Mouse (Mus musculus): Measurements from ENCODE around the gene Chil1. TPM values are rescaled to one million over a fixed set of nuclear protein-coding genes. Genes with fewer than 3 reads are reported as not detected.

Chil1 gene
- 1.9 and 2.5 TPM in 2 replicates for polyA plus RNA-seq (2016; fragmentation: Nextera tagmentation; extraction: Ambion mirVana)

DNA sequence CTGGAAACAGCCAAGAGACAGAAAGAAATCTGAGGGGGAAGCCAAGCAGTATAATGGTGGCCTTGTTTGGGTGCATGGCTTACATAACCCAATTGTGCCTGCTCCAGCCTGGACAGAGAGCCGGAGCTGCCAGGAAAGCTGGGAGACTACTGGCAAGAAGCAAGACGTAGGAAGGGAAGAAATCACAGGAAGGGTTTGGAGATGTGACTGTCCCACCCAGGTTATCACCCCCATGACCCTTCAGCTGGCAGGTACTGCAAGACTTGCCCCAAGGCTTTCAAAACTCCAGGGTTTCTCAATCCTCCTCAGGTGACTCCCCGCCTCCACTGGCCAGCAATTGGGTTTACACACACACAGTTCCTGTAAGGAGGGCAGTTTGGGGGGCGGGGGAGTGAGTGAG is at the start of gene Chil1:
Chil1 (plus strand) TSS at position 152 of the 400 bp plus-strand sequence.
- Histone ChIP-seq H3K4me3 (replicated peaks) (no peak within 1 kb of the TSS), H3K4me1 (peaks cover 4% of the 10 kb centered on the region; the same call in 1 of the 2 replicates), H3K36me3 (replicated peaks) (no peaks in the 10 kb centered on the region), H3K9ac (no peak within 1 kb of the TSS), H3K27ac (no peak within 1 kb of the TSS), H3K9me3 (no peaks in the 10 kb centered on the region), H3K27me3 (peaks cover 16% of the 10 kb centered on the region; the same call in 1 of the 2 replicates), H3K4me2 (no peak within 1 kb of the TSS)
- no peak for ATAC-seq (ENCODE audit: low FRiP score)
- WGBS = 43% methylated on average over 4 of the region's 4 CpGs

DNA sequence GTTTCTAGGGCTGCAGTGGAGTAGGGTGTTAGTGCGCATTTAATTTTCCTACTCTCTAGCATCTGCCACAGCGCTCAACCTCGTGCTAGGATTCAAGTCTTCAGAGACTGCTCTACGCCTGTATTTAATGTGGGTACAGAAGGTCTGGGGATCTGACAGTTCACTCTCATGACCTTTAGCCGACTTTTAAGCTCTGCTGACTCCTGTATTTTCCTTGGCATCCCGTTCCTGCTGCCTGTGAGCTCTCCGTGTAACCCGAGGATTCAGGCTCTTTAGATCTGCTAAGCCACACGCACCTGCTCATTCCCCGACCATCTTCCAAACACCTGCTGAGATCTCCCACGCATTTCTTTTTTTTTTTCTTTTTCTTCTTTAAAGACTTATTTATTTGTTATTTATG is 48.7 kb upstream of the Chil1 start:
- 70% methylated on average over 11 of the region's 11 CpGs for WGBS
- Histone ChIP-seq H3K4me1 (no peaks in the 10 kb centered on the region), H3K4me3 (replicated peaks) (no peak overlapping the region), H3K27ac (no peak overlapping the region), H3K27me3 (no peaks in the 10 kb centered on the region), H3K9ac (no peak overlapping the region), H3K4me2 (no peak overlapping the region), H3K36me3 (replicated peaks) (no peaks in the 10 kb centered on the region), H3K9me3 (no peaks in the 10 kb centered on the region)
- ATAC-seq (ENCODE audit: low FRiP score) = no peak

DNA sequence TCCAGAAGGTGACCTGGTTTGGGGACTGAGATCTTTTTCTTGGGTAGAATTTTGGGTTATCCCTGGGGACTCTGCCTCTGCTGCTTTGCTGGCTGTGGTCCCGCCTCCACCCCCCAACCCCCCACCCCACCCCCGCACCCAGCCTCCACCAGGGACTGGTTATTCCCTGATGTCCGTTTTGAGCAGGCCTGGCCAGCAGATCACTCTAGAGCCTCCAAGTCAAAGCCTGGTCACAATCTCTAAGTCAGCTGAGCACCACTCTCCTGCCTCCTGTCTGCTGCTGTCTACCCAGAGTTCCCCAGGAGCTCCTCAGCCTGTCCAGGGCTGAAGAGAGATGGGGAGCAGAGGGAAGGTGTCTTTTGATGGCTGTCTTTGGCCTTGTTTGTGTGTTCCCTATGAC is 45.6 kb upstream of the Chil1 start:
- no peaks in the 10 kb centered on the region for H3K27me3 ChIP-seq
- no peak for ATAC-seq (ENCODE audit: low FRiP score)
- H3K4me2 ChIP-seq = no peak overlapping the region
- no peak overlapping the region for H3K4me3 ChIP-seq (replicated peaks)
- no peaks in the 10 kb centered on the region for H3K9me3 ChIP-seq
- no peaks in the 10 kb centered on the region for H3K36me3 ChIP-seq (replicated peaks)
- WGBS = 41% methylated on average over 3 of the region's 3 CpGs
- no peak overlapping the region for H3K27ac ChIP-seq
- H3K4me1 ChIP-seq = no peaks in the 10 kb centered on the region
- no peak overlapping the region for H3K9ac ChIP-seq

DNA sequence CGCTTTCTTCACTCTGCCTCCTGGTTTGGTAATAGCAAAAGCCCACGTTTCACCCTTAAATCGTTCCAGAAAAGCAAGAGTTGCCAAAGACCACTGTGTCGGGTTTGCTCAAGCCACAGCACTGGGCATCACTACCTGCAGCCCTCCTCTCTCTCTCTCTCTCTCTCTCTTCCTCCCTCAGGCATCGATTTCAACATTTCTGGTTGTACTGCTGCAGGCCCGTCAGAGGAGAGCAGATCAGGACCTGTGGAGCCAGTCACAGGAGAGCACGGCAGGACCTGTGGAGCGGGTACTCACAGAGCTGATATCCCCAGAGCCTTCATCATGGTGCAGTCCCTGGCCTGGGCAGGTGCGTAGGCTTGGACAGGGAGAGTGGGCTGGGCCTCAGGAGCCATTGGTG is 43.6 kb upstream of the Chil1 start:
- Histone ChIP-seq H3K27me3 (no peaks in the 10 kb centered on the region), H3K9ac (no peak overlapping the region), H3K27ac (no peak overlapping the region), H3K4me2 (no peak overlapping the region), H3K36me3 (replicated peaks) (no peaks in the 10 kb centered on the region), H3K9me3 (no peaks in the 10 kb centered on the region), H3K4me1 (peaks cover 14% of the 10 kb centered on the region), H3K4me3 (replicated peaks) (no peak overlapping the region)
- WGBS = 80% methylated on average over 9 of the region's 9 CpGs
- no peak for ATAC-seq (ENCODE audit: low FRiP score)

DNA sequence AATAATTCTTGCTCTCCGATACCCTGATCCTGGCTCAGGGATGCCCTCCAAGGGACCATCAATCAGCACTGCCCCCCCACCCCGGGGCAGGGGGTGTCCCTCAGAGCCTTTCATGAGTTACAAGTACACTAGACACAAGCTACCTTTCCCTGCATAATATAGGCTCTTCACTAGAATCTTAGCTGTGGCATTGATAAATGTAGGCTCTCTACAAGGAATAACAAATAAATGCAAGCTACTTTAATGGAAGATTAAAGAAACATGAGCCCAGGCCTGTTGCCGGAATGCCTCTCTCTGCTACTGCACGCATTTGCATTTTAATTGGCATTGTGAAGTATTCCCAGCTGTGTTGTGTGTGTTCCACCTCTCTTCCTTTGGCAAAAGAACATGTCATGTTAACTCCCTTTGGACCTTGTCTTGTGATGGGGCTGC is 39.6 kb upstream of the Chil1 start:
- Histone ChIP-seq H3K36me3 (replicated peaks) (no peaks in the 10 kb centered on the region), H3K27ac (0 out of 2 replicates have a peak overlapping the region, but pooled peaks have one; percentile 50), H3K4me3 (replicated peaks) (no peak overlapping the region), H3K9me3 (no peaks in the 10 kb centered on the region), H3K9ac (no peak overlapping the region), H3K4me1 (peaks cover 19% of the 10 kb centered on the region), H3K4me2 (no peak overlapping the region), H3K27me3 (peaks cover 5% of the 10 kb centered on the region; the same call in 1 of the 2 replicates)
- WGBS = 49% methylated on average over 4 of the region's 4 CpGs
- ATAC-seq (ENCODE audit: low FRiP score) = peak; percentile 39; the same call in 1 of the 2 replicates

DNA sequence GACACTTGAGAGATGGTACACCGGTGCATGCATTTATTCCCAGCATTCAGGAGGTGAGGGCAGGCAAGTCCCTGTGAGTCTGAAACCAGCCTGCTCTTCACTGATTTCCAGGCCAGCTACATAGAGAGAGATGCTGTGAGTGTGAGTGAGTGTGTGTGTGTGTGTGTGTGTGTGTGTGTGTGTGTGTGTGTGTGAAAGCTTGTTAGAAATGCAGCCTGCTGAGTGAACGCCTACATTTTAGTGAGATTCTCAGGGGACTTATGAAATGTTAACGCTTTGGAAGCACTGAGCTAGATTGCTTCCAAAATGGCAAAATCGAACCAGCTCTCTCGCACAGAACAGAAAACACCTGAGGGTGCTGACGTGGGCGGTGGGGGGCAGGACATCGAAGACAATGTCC is 35.9 kb upstream of the Chil1 start:
- Histone ChIP-seq H3K36me3 (replicated peaks) (no peaks in the 10 kb centered on the region), H3K27ac (no peak overlapping the region), H3K4me1 (peaks cover 19% of the 10 kb centered on the region), H3K4me2 (no peak overlapping the region), H3K27me3 (peaks cover 5% of the 10 kb centered on the region; the same call in 1 of the 2 replicates), H3K9ac (no peak overlapping the region), H3K9me3 (no peaks in the 10 kb centered on the region), H3K4me3 (replicated peaks) (no peak overlapping the region)
- 88% methylated on average over 8 of the region's 8 CpGs for WGBS
- no peak for ATAC-seq (ENCODE audit: low FRiP score)

DNA sequence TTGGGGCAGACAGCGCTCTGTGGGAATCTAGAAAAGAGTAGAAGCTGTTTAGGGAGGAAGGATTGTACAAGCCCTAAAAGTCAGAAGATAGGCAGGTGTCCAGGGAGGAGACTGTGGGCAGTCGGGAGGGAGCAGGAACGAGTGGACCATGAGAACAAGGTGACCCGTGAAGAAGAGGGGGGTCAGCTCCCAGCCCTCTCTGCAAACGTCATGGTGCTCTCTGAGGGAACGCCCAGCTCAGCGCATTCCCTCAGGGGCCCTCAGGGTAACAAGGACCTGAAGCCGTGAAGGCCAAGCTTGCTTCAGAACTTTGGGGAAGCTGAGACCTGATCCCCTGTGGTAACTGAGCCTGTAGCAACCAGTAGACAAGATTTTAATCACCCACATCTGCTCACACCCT is 31.9 kb upstream of the Chil1 start:
- Histone ChIP-seq H3K36me3 (replicated peaks) (no peaks in the 10 kb centered on the region), H3K4me3 (replicated peaks) (no peak overlapping the region), H3K27ac (no peak overlapping the region), H3K27me3 (peaks cover 9% of the 10 kb centered on the region; the same call in 1 of the 2 replicates), H3K9me3 (0 out of 2 replicates have a peak, but pooled peaks cover 4% of the 10 kb centered on the region), H3K4me2 (no peak overlapping the region), H3K9ac (no peak overlapping the region), H3K4me1 (no peaks in the 10 kb centered on the region)
- WGBS = 72% methylated on average over 8 of the region's 8 CpGs
- ATAC-seq (ENCODE audit: low FRiP score) = no peak

DNA sequence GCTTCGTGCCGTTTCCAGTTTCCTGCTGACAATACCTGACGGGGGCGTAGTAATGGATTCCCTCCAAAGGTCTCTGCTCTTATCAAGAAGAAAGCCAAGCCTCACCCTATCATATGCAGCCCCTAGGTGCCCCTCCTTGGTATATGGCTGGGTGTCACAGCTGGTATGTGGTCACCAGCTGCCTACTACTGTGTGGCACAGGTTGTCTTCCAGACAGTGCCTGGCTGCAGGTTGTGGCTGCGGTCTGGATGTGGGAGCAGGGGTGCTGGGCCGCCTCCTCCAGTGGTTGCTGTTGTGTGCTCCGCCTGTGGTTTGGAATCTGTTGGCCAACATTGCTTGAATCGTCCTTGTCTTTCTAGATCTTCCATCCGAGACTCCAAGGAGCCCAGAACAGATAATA is 31.2 kb upstream of the Chil1 start:
- no peak for ATAC-seq (ENCODE audit: low FRiP score)
- no peaks in the 10 kb centered on the region for H3K36me3 ChIP-seq (replicated peaks)
- WGBS = 92% methylated on average over 9 of the region's 9 CpGs
- H3K27me3 ChIP-seq = peaks cover 9% of the 10 kb centered on the region; the same call in 1 of the 2 replicates
- H3K9me3 ChIP-seq = 0 out of 2 replicates have a peak, but pooled peaks cover 5% of the 10 kb centered on the region
- H3K4me3 ChIP-seq (replicated peaks) = no peak overlapping the region
- no peak overlapping the region for H3K4me2 ChIP-seq
- no peaks in the 10 kb centered on the region for H3K4me1 ChIP-seq
- no peak overlapping the region for H3K27ac ChIP-seq
- no peak overlapping the region for H3K9ac ChIP-seq

DNA sequence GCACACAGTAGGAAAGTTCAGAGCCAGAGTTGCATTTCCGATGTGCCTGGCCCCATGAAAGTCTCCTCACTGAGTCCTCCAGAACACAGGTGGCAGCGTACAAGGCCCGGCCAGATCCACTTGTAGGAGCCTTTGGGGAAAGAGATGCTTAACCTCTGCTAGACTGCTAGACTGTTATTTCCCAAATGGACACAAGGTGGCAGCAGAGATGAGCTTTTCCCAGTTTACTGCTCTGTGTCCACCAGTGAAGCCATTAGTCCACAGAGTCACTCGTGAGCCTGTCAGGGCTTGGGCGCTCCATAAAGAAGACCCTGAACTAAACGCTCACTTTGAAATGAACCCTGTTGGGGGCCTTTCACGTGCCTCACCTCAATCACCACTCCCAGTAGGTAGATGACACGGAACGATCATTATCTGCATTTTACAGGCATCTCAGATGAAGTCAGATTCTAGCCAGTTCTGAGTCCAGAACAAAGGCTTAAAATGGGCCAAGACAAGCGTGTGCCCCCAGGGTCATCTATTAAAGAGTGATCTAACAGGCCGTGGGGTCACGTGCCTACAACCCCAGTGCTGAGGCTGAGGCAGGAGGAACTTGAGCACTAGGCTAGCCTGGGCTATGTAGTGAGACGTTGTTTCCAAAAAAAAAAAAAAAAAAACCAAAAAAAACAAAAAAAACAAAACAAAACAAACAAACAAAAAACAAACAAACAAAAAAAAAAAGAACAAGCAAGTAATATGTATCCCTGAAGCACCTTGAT is 30.1 kb upstream of the Chil1 start:
- Histone ChIP-seq H3K9ac (no peak overlapping the region; the same call in 1 of the 2 replicates), H3K4me2 (no peak overlapping the region), H3K27me3 (peaks cover 9% of the 10 kb centered on the region; the same call in 1 of the 2 replicates), H3K36me3 (replicated peaks) (no peaks in the 10 kb centered on the region), H3K4me1 (no peaks in the 10 kb centered on the region), H3K27ac (no peak overlapping the region), H3K4me3 (replicated peaks) (no peak overlapping the region), H3K9me3 (0 out of 2 replicates have a peak, but pooled peaks cover 5% of the 10 kb centered on the region)
- ATAC-seq (ENCODE audit: low FRiP score) = peak; percentile 84
- WGBS = 31% methylated on average over 13 of the region's 13 CpGs

DNA sequence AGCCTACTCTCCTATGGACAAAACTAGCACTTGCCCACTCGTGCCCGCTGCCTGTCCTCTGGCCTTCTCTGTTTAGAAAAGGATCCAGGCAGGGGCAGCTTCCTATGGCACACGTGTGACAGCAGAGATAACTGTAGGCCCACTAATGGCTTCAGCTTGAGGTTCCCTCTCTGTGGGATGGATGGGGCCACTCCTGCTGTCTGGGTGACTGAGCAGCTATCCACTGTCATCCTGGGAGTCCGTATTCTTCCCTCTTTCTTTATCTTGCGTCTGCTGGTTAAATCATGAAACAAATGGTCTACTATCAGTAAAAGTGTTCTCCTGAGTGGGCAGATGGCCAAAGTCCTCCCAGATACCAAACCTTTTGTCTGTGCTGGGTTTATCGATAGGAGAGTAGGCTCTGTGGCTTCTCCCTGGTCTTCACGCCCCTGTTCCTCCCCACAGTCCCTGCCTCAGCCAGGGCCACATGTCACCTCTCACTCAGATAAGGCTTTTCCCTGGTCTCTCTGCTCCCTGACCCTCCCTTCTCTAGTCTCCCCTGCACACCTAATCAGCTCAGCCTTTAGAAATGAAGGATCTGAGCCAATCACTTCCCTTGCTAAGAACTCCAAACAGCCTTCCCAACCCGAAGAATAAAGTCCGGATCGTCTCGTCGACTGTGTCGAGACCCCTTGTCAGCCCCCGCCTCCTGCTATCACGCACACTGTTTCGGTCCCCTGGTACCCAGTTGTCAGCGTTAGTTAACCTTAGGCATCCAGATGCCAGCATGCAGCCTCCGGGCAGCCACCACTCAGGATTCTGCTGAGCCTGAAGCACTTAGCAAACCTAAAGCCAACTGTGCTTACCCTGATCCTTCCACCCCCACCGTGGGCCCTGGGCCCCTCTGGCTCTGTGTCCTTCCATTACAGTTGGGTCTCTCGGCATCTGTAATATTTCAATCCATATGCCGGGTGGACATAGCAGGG is 29.1 kb upstream of the Chil1 start:
- WGBS = 83% methylated on average over 21 of the region's 21 CpGs
- Histone ChIP-seq H3K36me3 (replicated peaks) (no peaks in the 10 kb centered on the region), H3K4me2 (no peak overlapping the region), H3K4me1 (no peaks in the 10 kb centered on the region), H3K27ac (no peak overlapping the region), H3K9ac (no peak overlapping the region), H3K9me3 (0 out of 2 replicates have a peak, but pooled peaks cover 5% of the 10 kb centered on the region), H3K27me3 (peaks cover 9% of the 10 kb centered on the region; the same call in 1 of the 2 replicates), H3K4me3 (replicated peaks) (no peak overlapping the region)
- ATAC-seq (ENCODE audit: low FRiP score) = no peak

DNA sequence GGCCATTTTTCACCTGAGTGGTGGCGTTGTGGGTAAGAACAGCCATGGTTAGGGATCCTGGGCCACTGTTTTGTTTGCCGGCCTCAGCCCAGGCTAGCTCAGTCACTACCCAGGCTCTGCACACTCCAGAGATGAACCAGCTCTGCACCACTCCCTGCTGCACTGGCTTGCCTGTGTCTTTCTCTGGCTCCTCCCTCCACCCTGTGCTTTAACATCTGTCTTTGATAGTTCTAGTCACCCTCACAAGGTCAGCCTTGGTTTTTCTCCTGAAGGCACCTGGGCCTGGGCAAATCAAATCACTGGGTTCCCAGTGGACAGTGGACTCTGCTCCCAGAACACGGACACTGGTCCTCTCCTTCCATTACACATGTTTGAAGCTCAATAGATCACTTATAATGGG is 27.9 kb upstream of the Chil1 start:
- 87% methylated on average over 3 of the region's 3 CpGs for WGBS

DNA sequence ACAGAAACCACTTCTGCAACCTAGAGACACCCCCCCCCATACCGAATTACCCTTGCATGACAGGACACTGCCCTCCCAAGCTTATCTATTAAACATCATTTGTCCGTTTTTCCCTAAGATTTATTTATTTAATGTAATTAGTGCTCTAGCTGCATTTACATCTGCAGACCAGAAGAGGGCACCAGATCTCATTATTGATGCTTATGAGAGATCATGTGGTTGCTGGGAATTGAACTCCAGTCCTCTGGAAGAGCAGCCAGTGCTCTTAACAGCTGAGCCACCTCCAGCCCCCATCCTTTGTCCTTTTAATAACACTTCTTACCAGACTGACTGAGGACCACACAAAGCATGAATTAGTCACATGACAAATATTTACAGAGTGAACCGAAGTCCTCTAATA is 27.3 kb upstream of the Chil1 start:
- 49% methylated on average over 3 of the region's 3 CpGs for WGBS
- Histone ChIP-seq H3K9me3 (0 out of 2 replicates have a peak, but pooled peaks cover 5% of the 10 kb centered on the region), H3K9ac (no peak overlapping the region), H3K4me2 (no peak overlapping the region), H3K4me3 (replicated peaks) (no peak overlapping the region), H3K4me1 (no peaks in the 10 kb centered on the region), H3K36me3 (replicated peaks) (no peaks in the 10 kb centered on the region), H3K27me3 (peaks cover 9% of the 10 kb centered on the region; the same call in 1 of the 2 replicates), H3K27ac (no peak overlapping the region)
- ATAC-seq (ENCODE audit: low FRiP score) = no peak

More for the DNA sequence above, 27.9 kb upstream of the Chil1 start:
- Histone ChIP-seq H3K27ac (no peak overlapping the region), H3K9me3 (0 out of 2 replicates have a peak, but pooled peaks cover 5% of the 10 kb centered on the region), H3K4me2 (no peak overlapping the region), H3K36me3 (replicated peaks) (no peaks in the 10 kb centered on the region), H3K9ac (no peak overlapping the region), H3K4me1 (no peaks in the 10 kb centered on the region), H3K27me3 (peaks cover 9% of the 10 kb centered on the region; the same call in 1 of the 2 replicates), H3K4me3 (replicated peaks) (no peak overlapping the region)
- no peak for ATAC-seq (ENCODE audit: low FRiP score)
